Mouse (Mus musculus) spleen, adult 10 weeks (tissue): ENCODE data around the gene Klra5. TPM values are rescaled to one million over a fixed set of nuclear protein-coding genes. Genes with fewer than 3 reads are reported as not detected.

Experiments
- polyA plus RNA-seq: library from polyadenylated mRNA; stranded (reverse); fragments of 350-450 nt; fragmentation: Illumina TruSeq; extraction: RNeasy Lipid Tissue Mini Kit (QIAGEN cat#74804); gene quantifications from one replicate; pipeline ENCODE4 v1.2.3, GENCODE M21; 2015; ENCODE audit warnings: low replicate concordance; ENCODE audit not compliant: insufficient read depth

Gene Klra5
- 1.5 TPM for polyA plus RNA-seq

DNA sequence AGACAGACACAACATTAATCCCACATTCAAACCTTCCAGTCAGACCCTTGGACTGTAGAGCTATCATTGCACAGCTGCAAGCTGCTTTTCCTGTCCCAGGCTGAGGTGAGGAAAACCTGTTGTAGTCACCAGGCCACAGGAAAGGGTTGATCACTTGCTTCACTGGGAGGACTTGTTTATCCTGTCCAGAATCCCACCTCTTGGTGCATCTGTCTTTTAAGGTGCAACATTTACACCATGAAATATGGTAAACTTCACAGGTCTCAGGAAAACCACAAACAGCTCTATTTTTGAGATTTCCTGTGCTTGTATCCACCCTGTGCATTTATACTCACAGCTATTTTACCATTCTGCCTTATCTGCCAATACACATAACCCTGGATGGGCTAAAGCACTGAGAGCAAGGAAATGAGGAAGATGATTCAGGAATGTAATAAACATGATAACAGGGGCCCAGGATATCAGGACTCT is at the start of gene Klra5:
Klra5 (minus strand) TSS at position 175 of the 471 bp plus-strand sequence.

DNA sequence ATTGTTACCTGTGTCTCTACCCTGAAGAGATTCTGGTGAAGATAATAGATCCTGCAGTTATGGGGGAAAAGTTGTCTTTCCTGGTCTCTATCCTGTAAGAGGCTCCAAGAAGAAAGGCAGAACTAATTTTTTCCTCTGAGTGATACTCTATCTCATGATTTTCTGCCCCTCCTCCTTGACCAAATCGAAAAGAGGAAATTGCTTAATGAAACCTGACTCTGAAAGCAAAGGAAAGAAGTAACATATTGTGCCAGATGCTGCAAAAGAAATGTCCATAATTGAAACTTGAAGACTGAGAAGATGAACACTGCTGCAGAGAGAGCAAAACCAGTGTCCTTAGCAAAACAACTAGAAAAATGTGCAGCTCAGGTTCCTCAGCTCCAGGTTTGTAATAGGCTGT is 40.9 kb downstream of the Klra5 start, which contains the start of gene Klra17:
Klra17 (minus strand) TSS at position 124 of the 400 bp plus-strand sequence.

DNA sequence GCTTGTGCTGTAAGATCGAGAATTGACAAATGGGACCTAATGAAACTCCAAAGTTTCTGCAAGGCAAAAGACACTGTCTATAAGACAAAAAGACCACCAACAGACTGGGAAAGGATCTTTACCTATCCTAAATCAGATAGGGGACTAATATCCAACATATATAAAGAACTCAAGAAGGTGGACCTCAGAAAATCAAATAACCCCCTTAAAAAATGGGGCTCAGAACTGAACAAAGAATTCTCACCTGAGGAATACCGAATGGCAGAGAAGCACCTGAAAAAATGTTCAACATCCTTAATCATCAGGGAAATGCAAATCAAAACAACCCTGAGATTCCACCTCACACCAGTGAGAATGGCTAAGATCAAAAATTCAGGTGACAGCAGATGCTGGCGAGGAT is 55.1 kb downstream of the Klra5 start, which contains the start of gene Gm17631:
Gm17631 (plus strand) TSS at position 301 of the 400 bp plus-strand sequence.

Other genes starting within 250 kb of the Klra5 start
- 18.9 TPM for gene Klrc1, start 238.7 kb downstream of the Klra5 start, polyA plus RNA-seq
- 20.7 TPM for gene Klri1, start 200.5 kb downstream of the Klra5 start, polyA plus RNA-seq
- 9.2 TPM for gene Klri2, start 177.2 kb downstream of the Klra5 start, polyA plus RNA-seq
- not detected for gene Gm156, start 133.4 kb downstream of the Klra5 start, polyA plus RNA-seq
- gene Gm17631, start 55.0 kb downstream of the Klra5 start, polyA plus RNA-seq, result not detected
- gene Klra17, start 41.0 kb downstream of the Klra5 start, polyA plus RNA-seq, result 7.4 TPM
- 3.3 TPM for gene Klra6, start 109.3 kb upstream of the Klra5 start, polyA plus RNA-seq
- 15.0 TPM for gene Klra4, start 149.6 kb upstream of the Klra5 start, polyA plus RNA-seq
- 31.1 TPM for gene Klra8, start 212.2 kb upstream of the Klra5 start, polyA plus RNA-seq